Mouse (Mus musculus) brain, embryonic 18.5 days (tissue): Measurements from ENCODE around the gene Nudt2.

ENCODE experiments used
- DNase-seq: peaks from one replicate; pipeline ENCODE4 v3.0.0-alpha.2; 2012; ENCODE audit warnings: low read depth, low spot score

Gene Nudt2

GRCm38 (mm10) chr4:41494378-41494777, 29.4 kb downstream of the Nudt2 start:
- DNase-seq: no peak

- no peak for DNase-seq
Observed at GRCm38 (mm10) chr4:41495076-41495475, 30.1 kb downstream of the Nudt2 start.

- DNase-seq: peak; percentile 64
Observed at GRCm38 (mm10) chr4:41495850-41496249, 30.9 kb downstream of the Nudt2 start.

DNA sequence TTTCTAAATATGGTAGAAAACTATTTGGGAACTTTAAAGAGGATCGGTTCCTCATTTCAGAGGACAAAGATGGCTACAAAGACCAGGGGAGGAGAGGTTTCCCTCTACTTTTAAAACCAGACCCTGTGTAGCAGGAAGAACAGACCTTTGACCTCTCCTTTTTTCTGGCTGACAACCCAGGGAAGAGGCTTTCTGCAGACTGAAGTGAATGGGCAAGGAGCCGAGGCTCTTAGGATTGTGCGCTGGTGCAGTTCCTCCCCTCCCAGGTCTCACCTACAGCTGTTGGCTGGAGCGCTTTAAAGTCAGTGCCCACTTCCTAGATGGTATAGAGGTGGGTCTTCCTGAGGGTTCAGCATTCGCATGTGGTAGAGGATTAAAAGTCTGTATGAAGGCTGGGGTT, 32.1 kb downstream of the Nudt2 start:
- no peak for DNase-seq

GRCm38 (mm10) chr4:41497579-41497978, 32.6 kb downstream of the Nudt2 start:
- DNase-seq: no peak

DNA sequence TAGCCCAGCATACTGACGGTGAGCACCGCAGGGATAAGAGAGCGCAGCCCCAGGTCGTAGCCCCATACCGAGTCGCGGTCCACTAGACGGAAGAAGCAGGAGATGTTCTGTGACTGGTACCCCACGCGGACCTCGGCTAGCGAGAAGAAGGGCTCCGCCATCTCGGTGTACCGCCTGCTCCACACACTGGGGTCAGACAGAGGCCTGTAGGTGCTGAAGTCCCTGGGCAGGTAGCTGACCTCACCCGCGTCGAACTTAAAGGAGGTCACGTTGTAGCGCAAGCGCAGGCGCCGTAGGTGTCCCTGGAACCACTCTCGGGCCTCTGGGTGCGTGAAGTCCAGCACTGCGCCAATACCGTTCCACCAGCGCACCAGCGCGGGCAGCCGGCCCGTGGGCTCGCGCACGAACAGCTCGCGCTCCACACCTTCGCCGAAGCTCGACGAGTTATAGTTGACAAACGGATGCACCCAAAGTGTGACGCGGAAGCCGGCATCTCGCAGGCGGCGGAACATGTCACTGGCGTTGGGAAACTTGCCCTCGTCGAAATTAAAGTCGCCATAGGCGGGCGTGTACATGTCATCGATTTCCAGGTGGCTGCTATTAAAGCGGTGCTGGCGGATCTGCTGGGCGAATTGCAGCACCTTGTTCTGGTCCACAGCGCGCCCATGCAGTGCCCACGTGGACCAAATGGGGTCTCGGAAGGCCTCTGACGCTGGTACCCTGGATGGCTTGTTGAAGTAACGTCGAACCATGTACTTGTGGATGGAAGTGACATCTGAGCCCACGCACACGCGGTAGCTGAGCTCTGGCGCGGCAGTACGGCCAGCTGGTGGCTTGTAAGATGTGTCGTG, 33.3 kb downstream of the Nudt2 start:
- DNase-seq: no peak

DNA sequence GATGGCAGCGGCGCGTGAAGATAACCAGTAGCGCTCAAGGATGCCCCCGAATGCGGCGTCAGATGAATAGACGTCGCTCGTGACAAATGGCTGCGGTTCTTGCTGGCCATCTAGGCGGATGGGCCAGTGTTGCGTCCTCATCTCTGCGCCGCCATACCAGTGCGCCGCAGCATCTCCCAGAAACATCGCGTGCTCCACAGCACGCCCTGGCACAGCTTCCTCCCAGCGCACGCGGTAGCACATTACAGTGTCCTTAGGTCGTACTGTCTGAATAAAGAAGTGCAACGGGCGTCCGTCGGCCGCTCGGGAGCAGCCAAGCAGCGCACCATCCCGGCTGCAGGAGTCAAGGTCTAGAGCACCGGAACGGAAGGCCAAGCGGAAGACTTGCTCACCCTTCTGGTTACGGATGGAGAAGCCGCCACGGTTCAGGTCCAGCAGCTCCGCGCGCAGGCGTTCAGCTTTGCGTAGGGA, 34.0 kb downstream of the Nudt2 start:
- DNase-seq: no peak

DNA sequence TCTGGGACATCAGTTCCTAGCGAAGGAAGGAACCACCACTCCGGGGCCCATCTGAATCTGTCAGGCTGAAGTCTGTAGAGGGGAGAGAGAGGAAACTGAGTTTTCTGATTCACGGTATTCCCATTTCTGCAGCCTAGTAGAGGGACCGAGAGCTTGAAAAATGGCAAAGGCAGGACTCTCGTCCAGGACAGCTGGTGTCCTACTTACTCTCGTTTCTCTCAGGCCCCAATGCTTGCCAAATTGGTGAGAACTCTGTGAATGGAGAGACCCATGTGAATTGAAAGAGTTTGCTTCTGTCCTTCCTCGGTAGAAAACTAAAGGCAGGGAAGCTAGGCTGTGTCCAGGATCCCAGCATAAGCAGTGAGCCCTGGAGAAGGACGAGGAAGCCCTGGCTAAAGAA, 34.7 kb downstream of the Nudt2 start:
- no peak for DNase-seq

- DNase-seq: no peak
Observed at GRCm38 (mm10) chr4:41500787-41501186, 35.8 kb downstream of the Nudt2 start.

- DNase-seq: no peak
Observed at GRCm38 (mm10) chr4:41502171-41502940, 37.4 kb downstream of the Nudt2 start.

DNA sequence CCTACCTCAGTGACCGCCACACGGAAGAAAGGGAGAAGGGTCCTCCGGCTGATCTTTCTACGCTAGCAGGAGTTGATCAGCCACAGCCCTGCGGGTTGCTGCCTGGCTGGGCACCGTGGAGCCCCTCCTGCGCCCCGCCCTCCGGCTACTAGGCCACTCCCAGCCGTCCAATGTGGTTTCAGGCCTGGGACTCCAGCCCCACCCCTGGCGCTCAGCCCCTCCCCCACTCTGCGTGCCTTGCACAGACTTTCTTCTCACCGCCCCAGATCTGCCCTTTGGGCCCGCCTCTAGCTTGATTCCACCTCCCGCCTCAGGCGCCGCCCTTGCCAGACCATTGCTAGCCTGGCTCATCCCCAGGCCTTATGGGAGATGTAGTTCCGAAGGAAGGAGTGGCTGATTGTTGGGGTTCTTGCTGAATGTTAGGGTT, 38.0 kb downstream of the Nudt2 start, which contains the start of gene AI464131:
TSS of gene AI464131 (minus strand) at position 91 of the 427 bp plus-strand sequence.
- DNase-seq: peak; percentile 82

GRCm38 (mm10) chr4:41504325-41504724, 39.4 kb downstream of the Nudt2 start:
- no peak for DNase-seq

GRCm38 (mm10) chr4:41505131-41505551, 40.2 kb downstream of the Nudt2 start:
- DNase-seq: no peak

DNA sequence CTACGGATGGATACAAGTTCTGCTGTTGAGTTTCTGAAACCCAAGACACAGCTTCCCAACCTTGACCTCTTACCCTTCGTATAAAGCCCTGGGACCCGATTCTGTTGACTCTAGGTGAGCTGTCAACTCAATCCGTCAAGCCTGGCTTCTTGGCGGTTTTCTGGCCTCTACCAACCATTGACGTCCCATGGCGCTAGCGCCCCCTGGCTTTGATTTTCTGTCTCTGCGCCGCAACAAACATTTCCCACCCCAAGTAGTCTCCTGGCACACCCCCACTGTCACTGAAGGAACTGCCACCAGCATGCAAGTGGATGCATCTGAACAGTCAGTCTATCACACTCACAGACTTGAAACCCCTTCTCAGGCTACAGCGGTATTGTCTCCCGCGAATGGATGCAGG, 41.2 kb downstream of the Nudt2 start:
- DNase-seq: no peak

DNA sequence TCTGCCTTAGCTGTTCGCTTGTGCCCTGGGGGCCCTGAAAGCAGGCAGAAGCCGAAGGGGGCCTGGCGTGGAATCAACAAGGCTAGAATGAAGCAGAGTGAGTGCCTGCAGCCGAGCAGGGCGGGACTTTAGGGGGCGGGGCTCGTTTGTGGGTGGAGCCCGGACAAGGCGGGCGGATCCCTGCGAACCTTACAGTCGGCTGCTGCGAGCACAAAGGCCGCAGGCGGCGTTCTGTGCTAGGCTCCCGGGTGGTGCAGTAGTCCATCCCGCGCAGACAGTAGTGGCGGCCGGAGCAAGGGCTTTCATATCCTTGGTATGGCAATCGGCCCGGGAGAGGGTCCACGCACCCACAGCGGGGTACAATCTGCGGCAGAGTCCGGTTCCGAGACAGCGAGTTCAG, 42.0 kb downstream of the Nudt2 start:
- peak; percentile 67 for DNase-seq

DNA sequence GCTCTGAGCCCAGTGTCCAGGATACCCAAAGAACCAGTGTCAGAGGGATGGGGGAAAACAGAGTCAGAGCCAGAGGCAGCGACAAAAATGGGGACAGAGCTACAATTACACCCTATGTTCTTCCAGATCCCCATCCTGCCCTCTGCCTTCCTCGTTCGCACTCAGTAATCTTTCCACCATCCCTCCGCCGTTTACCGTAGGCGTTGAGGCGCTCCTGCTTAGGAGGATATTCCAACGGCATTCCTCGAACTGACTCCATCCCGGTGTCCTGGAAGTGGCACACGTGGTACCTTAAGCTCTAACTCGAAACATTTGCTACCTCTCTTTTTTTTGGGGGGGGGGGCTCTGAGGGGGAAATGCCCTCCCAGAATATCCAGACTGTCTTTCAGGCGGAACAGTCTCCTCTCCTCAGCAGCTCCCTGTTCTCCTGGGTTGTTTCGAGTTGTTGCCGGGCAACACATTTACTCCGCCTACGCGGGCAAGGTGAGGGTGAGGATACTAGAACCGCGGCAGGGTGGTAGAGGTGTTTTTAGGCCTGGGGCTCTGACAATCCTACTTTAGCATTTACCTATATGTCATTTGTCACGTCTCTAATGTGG, 42.5 kb downstream of the Nudt2 start:
- DNase-seq: no peak

DNA sequence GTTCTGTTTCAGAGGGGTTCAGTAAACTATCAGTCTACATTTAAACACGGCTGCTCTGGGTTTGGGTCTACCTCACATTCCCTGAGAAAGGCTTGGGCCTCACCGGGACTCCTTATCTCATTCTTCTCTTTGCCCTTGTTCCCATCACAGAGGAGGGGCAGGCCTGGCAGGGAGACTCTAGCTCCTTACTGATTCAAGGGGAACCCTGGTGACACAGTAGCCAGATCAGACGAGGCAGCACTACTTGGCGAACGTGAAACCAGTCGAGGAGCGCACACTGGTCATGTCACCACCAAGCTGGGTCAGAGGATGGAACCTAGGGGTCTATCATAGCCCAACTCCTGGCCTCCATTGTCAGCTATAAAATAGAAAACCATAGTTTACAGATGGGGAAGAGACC, 43.0 kb downstream of the Nudt2 start:
- no peak for DNase-seq

- no peak for DNase-seq
Observed at GRCm38 (mm10) chr4:41513309-41513708, 48.4 kb downstream of the Nudt2 start.

DNA sequence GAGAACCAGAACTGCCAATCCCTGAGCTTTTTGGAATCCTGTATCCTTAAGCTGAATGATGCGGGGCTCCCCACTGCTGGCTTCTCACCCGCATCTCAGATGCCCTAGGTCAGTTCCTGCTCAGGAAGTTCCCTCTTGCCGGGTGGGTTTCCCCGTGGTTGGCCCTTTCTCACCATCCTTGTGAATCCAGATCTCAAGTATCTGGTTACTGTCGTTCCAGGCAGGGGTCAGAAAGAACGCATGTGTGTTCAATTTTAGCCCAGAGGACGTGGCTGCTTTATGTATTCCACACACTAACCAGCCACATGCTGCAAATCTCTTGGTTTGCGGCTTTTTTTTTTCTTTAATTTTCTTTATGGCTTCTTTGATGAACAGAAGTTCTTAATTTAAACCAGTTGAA, 48.8 kb downstream of the Nudt2 start:
- no peak for DNase-seq

DNA sequence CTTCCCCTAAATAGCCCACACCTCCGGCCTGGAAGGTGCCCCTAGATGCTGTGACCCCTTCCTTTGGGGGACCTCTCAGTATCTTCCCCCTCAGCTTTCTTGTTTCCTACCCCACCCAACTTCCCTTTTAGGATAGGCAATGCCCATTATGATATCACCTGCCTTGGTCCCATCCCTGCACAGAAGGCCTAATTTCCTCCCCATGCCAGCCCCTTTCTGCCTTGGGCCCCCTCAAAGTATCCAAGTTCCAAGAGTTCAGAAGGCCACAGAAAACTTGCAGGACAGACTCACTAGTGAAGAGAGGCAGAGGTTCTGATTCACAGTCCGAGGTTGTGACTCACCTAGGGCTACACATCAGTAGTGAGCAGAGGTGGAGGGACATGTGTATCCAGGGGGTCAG, 52.3 kb downstream of the Nudt2 start, which contains the start of gene 1110017D15Rik:
TSS of gene 1110017D15Rik (minus strand) at position 101 of the 400 bp plus-strand sequence.
- DNase-seq: no peak

GRCm38 (mm10) chr4:41518349-41518748, 53.4 kb downstream of the Nudt2 start:
- DNase-seq: no peak

DNA sequence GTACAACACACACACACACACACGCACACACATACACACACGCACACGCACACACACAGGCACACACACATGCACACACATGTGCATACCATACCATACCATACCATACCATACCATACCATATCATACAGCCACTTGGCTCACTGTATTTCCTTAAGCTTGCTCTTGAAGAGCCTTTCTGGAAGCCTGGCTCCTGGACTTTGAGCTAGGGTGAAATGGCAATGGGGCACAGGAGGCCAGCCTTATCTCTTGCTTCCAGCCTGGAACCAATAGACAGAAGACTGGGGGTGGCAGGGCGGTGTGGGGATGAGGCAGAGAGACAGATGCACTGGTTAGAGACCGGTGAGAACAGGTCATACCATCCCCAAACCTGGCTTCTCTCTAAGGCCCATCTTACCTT, 54.2 kb downstream of the Nudt2 start:
- DNase-seq: no peak
